Mouse (Mus musculus) liver, adult 2 months (tissue): ENCODE measurements at regions not wholly inside any gene's neighbourhood (a gene's known extent, or its start where the extent isn't known, plus 50 kb on each side); places are given as distances from the start of the nearest gene placed in this dataset.

Experiments used
- CTCF ChIP-seq: fragments of 200-500 bp; IDR thresholded peaks from 2 replicates; pipeline ENCODE4 v1.5.1; 2011; ENCODE audit warnings: low read depth, low read length, control low read depth
- POLR2A ChIP-seq: fragments of 200-500 bp; IDR thresholded peaks from 2 replicates; pipeline ENCODE4 v1.6.1; 2011; ENCODE audit warnings: low read length, control low read depth; ENCODE audit not compliant: insufficient read depth; ENCODE audit errors: extremely low read depth

DNA sequence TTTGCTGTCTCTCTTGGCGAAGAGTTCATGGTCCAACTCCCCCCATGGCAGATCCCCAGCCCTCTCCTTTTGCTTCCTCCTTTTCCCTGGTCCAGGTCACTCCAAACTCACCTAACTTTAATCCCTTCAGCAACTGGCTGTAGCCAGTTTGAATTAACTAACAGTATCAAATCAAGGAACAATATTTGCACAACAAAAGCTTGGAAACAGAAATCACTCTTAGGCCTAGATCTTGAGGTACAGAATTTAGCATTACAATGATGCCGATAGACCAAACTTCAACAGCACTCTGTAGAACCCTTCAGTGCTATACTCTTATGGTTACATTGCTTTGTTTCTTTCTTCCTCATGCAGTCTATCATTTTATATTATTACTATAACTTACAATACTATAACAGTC lies 472.8 kb upstream of the Robo1 start:
- TF ChIP-seq CTCF (no peak), POLR2A (no peak)
